Mouse (Mus musculus): ENCODE results near the gene Fam216a.

GRCm38 (mm10) chr5:122390006-122390405 is 17.8 kb upstream of the Fam216a start:
- TF ChIP-seq POLR2A (IDR thresholded peaks at IDR 0.05; ENCODE audit: low read depth, low read length) (no peak), CTCF (IDR thresholded peaks at IDR 0.05; ENCODE audit: extremely low read depth, insufficient read depth, insufficient read length, insufficient replicate concordance) (no peak)

Measured in spleen, adult 2 months (tissue).